Mouse (Mus musculus) CD4-positive, CD25-positive, alpha-beta regulatory T cell, adult 9 weeks (primary cell): Measurements from ENCODE around the gene Mybpc2. TPM values are rescaled to one million over a fixed set of nuclear protein-coding genes. Genes with fewer than 3 reads are reported as not detected.

Source experiments
- polyA plus RNA-seq: library from polyadenylated mRNA; unstranded; fragments of 100-300 nt; shearing (Covaris generic); gene quantifications from one replicate; pipeline ENCODE4 v1.2.1, GENCODE M21; 2017

The Mybpc2 gene
- polyA plus RNA-seq, result not detected

DNA sequence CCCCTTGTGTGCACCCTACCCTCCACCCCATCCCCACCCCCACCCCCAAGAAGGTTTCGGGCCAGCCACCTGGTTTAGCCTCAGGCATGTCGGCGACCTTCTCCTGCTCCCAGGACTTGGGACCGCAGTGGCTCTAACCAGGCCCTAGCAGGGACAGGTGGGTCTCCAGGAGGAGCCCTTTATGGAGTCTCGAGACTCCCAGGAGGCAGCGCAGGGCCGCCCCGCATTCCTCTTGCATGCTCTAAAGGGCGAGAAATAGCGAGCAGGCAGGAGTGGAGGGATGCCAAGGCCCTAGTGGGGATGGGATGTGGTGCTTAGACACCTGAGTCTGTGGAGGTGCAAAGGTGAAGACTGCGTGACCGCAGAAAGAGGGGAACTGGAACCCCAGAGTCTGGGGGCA lies at the start of gene Mybpc2:
Gene Mybpc2 (minus strand): TSS at position 155 of the 400 bp plus-strand sequence.

DNA sequence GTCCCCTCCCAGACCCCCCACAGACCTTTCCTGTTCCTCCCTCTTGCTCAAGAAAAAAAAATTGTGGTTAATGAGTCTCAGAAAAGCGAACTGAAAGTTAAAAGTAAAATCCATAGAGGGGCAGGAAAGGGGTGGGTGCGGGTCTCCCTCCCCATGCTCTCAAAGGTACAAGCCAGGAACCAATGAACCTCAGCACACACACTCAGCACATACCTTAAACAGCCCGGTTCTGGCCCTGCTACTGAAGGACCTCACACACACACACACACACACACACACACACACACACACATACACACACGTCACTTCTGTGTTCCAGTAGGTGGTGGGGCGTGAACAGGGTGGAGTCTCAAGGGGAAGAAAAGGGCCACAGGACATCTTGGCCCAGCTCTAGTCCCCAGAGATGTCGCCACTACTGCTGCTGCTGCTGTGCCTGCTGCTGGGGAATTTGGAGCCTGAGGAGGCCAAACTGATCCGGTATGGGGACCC lies 47.8 kb upstream of the Mybpc2 start, which contains the start of gene Napsa:
Gene Napsa (plus strand): TSS at position 168 of the 489 bp plus-strand sequence.

GRCm38 (mm10) chr7:44553826-44554225 lies 29.4 kb upstream of the Mybpc2 start, which contains the start of gene Nr1h2:
TSS of gene Nr1h2 (minus strand) at chr7:44553951.

DNA sequence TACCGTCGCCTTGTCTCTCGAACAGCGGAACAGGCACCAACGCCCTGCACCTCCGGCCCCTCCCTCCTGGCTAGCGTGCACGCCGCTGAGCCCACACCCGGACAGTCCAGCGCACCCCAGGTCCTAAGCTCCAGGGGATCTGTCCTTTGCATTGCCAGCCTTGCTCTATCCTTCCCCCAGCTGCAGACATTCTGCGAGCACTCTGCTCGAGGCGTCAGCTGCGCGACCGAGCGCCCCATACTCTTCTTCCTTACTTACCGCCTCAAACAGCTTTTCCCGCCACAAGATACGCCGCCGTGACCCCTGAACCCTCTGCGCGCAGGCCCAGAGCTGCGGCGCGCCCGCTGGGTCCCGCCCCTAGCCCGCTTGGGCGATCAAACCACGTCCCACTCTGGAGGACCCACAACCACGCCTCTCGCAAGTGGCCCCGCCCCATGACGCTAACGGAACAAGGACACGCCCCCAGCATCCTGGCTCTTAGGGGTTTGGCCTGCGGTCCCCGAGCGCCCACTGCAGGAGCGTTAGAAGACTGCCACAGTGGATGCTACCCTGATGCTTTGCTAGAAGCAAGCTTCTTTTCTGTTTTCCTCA lies 24.1 kb upstream of the Mybpc2 start, which contains the start of gene Pold1:
Gene Pold1 (minus strand): TSS at position 353 of the 591 bp plus-strand sequence.

DNA sequence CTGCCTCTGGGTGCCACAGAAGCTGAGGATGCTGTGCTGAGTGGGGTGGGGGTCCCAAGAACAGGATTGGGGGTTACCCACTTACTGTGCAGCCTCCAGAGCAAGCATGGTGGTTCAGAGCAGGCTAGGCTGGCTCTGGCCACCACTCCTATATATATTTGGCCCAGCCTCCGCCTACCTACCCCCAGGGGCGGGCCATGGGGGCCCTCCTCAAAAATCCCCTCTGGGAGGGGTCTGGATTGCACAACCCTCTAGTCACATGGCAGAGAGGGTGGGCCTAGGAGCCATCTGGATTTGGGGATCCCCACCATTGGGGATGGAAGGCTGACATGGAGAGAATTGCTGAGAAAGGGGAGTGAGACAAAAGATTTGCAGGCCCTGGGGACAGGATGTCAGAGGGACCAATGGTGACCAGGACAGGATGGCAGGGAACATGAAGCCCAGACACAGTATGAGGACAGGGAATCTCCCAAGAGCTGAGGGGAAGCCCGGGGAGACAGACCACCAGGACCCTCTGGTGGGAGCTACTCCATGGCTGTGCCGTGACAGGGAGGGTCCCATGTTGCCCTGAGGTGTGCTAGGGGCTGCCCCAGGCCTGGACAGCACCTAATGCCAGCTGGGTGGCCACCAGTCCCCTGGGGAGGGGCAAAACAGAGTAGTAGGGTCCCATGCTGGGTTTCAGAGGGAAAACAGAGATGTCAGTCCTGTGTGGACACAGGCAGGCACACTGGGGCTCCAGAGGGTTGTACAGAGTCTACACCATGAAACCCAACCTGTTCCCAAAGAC lies 7.7 kb upstream of the Mybpc2 start, which contains the start of gene Spib:
Gene Spib (minus strand): TSS at position 126 of the 787 bp plus-strand sequence.

DNA sequence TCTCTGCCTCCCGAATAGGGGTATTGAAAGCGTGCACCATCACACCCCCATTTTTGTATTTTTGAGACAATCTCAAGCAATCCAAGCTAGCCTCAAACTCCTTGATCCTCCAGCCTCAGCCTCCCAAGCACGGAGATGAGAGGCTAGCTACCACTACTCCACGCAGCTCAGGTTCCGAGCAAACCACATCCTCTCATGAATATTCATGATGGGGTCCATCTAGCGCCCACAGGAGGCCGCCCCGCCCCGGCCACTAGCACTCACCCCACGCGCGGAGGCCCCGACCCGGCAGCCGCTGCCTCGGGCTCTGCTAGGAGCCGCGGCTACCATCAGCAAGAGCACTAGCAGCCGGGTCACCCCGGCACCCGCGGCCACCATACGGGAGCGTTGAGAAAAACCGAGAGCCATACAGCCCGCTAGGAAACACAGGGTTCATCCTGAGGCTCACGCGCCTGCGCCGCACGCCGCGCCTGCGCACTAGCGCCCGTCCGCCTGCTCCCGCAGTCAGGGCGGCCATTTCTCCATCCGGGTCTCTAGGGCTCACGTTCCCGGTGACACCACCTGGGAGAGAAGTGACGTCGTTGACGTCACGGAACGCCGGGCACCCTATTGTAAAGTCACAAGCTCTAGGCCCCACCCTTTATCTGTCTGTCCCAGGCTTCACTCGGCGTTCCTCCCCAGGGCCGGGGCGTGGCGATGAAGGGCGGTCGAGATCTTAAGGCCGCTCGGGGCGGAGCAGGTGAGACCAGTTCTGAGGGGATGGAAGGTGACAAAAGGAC lies 28.3 kb downstream of the Mybpc2 start, which contains the start of the genes Emc10 and Fam71e1:
Gene Emc10 (minus strand): TSS at position 538 of the 779 bp plus-strand sequence.
Gene Fam71e1 (plus strand): TSS at position 590 of the 779 bp plus-strand sequence.

DNA sequence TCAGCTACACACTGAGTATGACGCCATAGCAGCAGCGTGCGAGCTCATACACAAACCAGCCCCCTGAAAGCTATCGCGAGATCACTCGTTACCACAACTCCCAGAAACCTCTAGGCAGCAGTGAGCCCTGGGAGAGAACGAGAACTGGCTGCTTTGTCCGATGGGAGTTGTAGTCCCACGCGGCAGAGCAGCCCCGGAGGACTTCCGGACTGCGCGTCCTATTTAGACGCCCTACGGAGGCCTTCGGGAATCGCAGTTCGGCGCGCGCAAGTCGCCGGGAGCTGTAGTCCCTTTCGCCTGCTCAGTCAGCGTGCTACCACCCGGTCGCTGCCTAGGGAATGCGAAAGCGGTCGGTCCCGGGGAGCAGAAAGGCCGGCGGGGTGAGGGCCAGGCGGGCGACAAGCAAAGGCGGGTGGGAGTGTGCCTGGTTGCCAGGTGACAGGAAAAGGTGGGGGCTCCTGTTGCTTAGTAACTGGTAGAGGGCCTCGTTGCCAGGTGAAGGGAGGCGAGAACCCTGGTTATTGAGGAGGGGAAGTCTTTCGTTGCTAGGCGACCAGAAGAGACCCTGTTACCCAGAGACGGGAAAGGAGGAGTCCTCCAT lies 56.5 kb downstream of the Mybpc2 start, which contains the start of gene Josd2:
Gene Josd2 (plus strand): TSS at position 170 of the 601 bp plus-strand sequence.

DNA sequence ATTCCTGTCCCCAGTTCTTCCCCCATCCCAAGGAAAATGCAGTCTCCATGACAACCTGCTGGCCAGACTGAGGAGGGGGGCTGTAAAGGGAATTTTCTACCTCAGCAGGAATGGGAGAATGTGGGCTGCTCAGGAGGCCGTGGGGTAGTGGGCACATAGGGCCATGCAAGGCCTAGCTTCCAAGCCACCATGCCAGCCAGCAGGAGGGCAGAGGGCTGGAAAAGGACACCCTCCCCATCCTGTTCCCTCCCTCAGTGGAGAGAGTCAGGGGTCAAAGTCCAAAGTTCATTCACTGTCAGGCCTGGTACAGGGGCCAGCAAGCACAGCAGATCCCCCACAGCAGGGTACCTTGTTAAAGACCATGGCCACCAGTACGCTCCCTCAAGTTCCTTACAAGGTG lies 59.3 kb downstream of the Mybpc2 start, which contains the start of gene Aspdh:
Gene Aspdh (plus strand): TSS at position 281 of the 400 bp plus-strand sequence.

Other genes with a start within 250 kb of the Mybpc2 start
- gene Clec11a, start 217.8 kb downstream of the Mybpc2 start, polyA plus RNA-seq, result 0.21 TPM
- 0.11 TPM for gene Shank1, start 214.4 kb downstream of the Mybpc2 start, polyA plus RNA-seq
- 0.10 TPM for gene Syt3, start 140.6 kb downstream of the Mybpc2 start, polyA plus RNA-seq
- 0.38 TPM for gene 1700008O03Rik, start 138.8 kb downstream of the Mybpc2 start, polyA plus RNA-seq
- not detected for gene Lrrc4b, start 95.6 kb downstream of the Mybpc2 start, polyA plus RNA-seq
- gene Aspdh, start 59.3 kb downstream of the Mybpc2 start, polyA plus RNA-seq, result not detected
- 120 TPM for gene Josd2, start 56.7 kb downstream of the Mybpc2 start, polyA plus RNA-seq
- gene Emc10, start 28.1 kb downstream of the Mybpc2 start, polyA plus RNA-seq, result 132 TPM
- 3.8 TPM for gene Fam71e1, start 28.1 kb downstream of the Mybpc2 start, polyA plus RNA-seq
- gene Spib, start 7.4 kb upstream of the Mybpc2 start, polyA plus RNA-seq, result 1.3 TPM
- 64.9 TPM for gene Pold1, start 24.2 kb upstream of the Mybpc2 start, polyA plus RNA-seq
- gene Nr1h2, start 29.3 kb upstream of the Mybpc2 start, polyA plus RNA-seq, result 141 TPM
- 1.6 TPM for gene Napsa, start 47.7 kb upstream of the Mybpc2 start, polyA plus RNA-seq
- not detected for gene Kcnc3, start 66.0 kb upstream of the Mybpc2 start, polyA plus RNA-seq
- gene Myh14, start 146.2 kb upstream of the Mybpc2 start, polyA plus RNA-seq, result not detected
- gene Izumo2, start 184.1 kb upstream of the Mybpc2 start, polyA plus RNA-seq, result not detected
- gene Vrk3, start 223.8 kb upstream of the Mybpc2 start, polyA plus RNA-seq, result 112 TPM
- 0.57 TPM for gene Zfp473, start 226.4 kb upstream of the Mybpc2 start, polyA plus RNA-seq